Mouse (Mus musculus): ENCODE results near the gene Plekha7. TPM values are rescaled to one million over a fixed set of nuclear protein-coding genes. Genes with fewer than 3 reads are reported as not detected.

Gene Plekha7
- total RNA-seq, 1 experiment: 38.0 TPM

GRCm38 (mm10) chr7:116169426-116169825 lies 138.8 kb downstream of the Plekha7 start:
- in situ Hi-C loops (cut with MboI; ENCODE audit: low sequenced_read_pairs in 2 of 2, unreplicated experiment in 2 of 2): no loop called here
- peaks cover 0 to 4% of the 10 kb centered on the region in 2 experiments; a peak in 2 of 4 replicates for H3K4me1 ChIP-seq (ENCODE audit: control insufficient read depth in 2 of 2, insufficient read depth in 2 of 2, low read length in 2 of 2, poor library complexity in 1 of 2)
- no peak overlapping the region for H3K27ac ChIP-seq (ENCODE audit: insufficient read depth, low read depth, low read length, poor library complexity, severe bottlenecking)
- H3K4me3 ChIP-seq (ENCODE audit: insufficient read depth in 1 of 2, low read depth in 1 of 2, low read length in 2 of 2, poor library complexity in 1 of 2, severe bottlenecking in 1 of 2): no peak overlapping the region
- no peak for TF ChIP-seq ZC3H11A (IDR thresholded peaks at IDR 0.05; ENCODE audit: borderline replicate concordance, low read depth, low read length)
- no peak for TF ChIP-seq HCFC1 (IDR thresholded peaks at IDR 0.05; ENCODE audit: borderline replicate concordance, insufficient read depth, low read length)
- no peak for TF ChIP-seq MAFK (IDR thresholded peaks at IDR 0.05; ENCODE audit: insufficient read depth, low read depth, low read length)
- no peak for TF ChIP-seq CHD2 (IDR thresholded peaks at IDR 0.05; ENCODE audit: low read depth, low read length)
- TF ChIP-seq ZNF384 (IDR thresholded peaks at IDR 0.05; ENCODE audit: low read depth, low read length): no peak
- H3K36me3 ChIP-seq (ENCODE audit: control insufficient read depth, insufficient read depth, low read length, poor library complexity, severe bottlenecking): peaks cover 22% of the 10 kb centered on the region; the same call in 1 of the 2 replicates
- no peak for DNase-seq (ENCODE audit: low read depth, low spot score)
- H3K9me3 ChIP-seq (ENCODE audit: control insufficient read depth, insufficient read depth, low read depth, low read length): no peaks in the 10 kb centered on the region
- H3K9ac ChIP-seq (ENCODE audit: insufficient read depth, low read depth, low read length, poor library complexity, severe bottlenecking): no peak overlapping the region

- no peak for TF ChIP-seq ZC3H11A (IDR thresholded peaks at IDR 0.05; ENCODE audit: borderline replicate concordance, low read depth, low read length)
- TF ChIP-seq CHD2 (IDR thresholded peaks at IDR 0.05; ENCODE audit: low read depth, low read length): no peak
- TF ChIP-seq MAFK (IDR thresholded peaks at IDR 0.05; ENCODE audit: insufficient read depth, low read depth, low read length): no peak
- no peak for TF ChIP-seq ZNF384 (IDR thresholded peaks at IDR 0.05; ENCODE audit: low read depth, low read length)
- TF ChIP-seq HCFC1 (IDR thresholded peaks at IDR 0.05; ENCODE audit: borderline replicate concordance, insufficient read depth, low read length): no peak
- H3K4me3 ChIP-seq (ENCODE audit: insufficient read depth in 1 of 2, low read depth in 1 of 2, low read length in 2 of 2, poor library complexity in 1 of 2, severe bottlenecking in 1 of 2): no peak overlapping the region
- DNase-seq (ENCODE audit: low read depth, low spot score): no peak
- no peak overlapping the region for H3K9ac ChIP-seq (ENCODE audit: insufficient read depth, low read depth, low read length, poor library complexity, severe bottlenecking)
- H3K27ac ChIP-seq (ENCODE audit: insufficient read depth, low read depth, low read length, poor library complexity, severe bottlenecking): no peak overlapping the region
- H3K9me3 ChIP-seq (ENCODE audit: control insufficient read depth, insufficient read depth, low read depth, low read length): no peaks in the 10 kb centered on the region
- in situ Hi-C loops (cut with MboI; ENCODE audit: low sequenced_read_pairs in 2 of 2, unreplicated experiment in 2 of 2): no loop called here
- H3K36me3 ChIP-seq (ENCODE audit: control insufficient read depth, insufficient read depth, low read length, poor library complexity, severe bottlenecking): peaks cover 27% of the 10 kb centered on the region; the same call in 1 of the 2 replicates
- peaks cover 0 to 10% of the 10 kb centered on the region in 2 experiments; a peak in 2 of 4 replicates for H3K4me1 ChIP-seq (ENCODE audit: control insufficient read depth in 2 of 2, insufficient read depth in 2 of 2, low read length in 2 of 2, poor library complexity in 1 of 2)
Measured at GRCm38 (mm10) chr7:116168224-116168623, 140.0 kb downstream of the Plekha7 start.

- Histone ChIP-seq H3K4me3 (ENCODE audit: insufficient read depth in 1 of 2, low read depth in 1 of 2, low read length in 2 of 2, poor library complexity in 1 of 2, severe bottlenecking in 1 of 2) (no peak overlapping the region), H3K9me3 (ENCODE audit: control insufficient read depth, insufficient read depth, low read depth, low read length) (no peaks in the 10 kb centered on the region), H3K4me1 (ENCODE audit: control insufficient read depth in 2 of 2, insufficient read depth in 2 of 2, low read length in 2 of 2, poor library complexity in 1 of 2) (peaks cover 0 to 16% of the 10 kb centered on the region in 2 experiments; a peak in 2 of 4 replicates), H3K27ac (ENCODE audit: insufficient read depth, low read depth, low read length, poor library complexity, severe bottlenecking) (no peak overlapping the region), H3K36me3 (ENCODE audit: control insufficient read depth, insufficient read depth, low read length, poor library complexity, severe bottlenecking) (peaks cover 27% of the 10 kb centered on the region; the same call in 1 of the 2 replicates), H3K9ac (ENCODE audit: insufficient read depth, low read depth, low read length, poor library complexity, severe bottlenecking) (no peak overlapping the region)
- no peak for DNase-seq (ENCODE audit: low read depth, low spot score)
- in situ Hi-C loops (cut with MboI; ENCODE audit: low sequenced_read_pairs in 2 of 2, unreplicated experiment in 2 of 2): no loop called here
- TF ChIP-seq ZC3H11A (IDR thresholded peaks at IDR 0.05; ENCODE audit: borderline replicate concordance, low read depth, low read length) (no peak), MAFK (IDR thresholded peaks at IDR 0.05; ENCODE audit: insufficient read depth, low read depth, low read length) (no peak), ZNF384 (IDR thresholded peaks at IDR 0.05; ENCODE audit: low read depth, low read length) (no peak), HCFC1 (IDR thresholded peaks at IDR 0.05; ENCODE audit: borderline replicate concordance, insufficient read depth, low read length) (no peak), CHD2 (IDR thresholded peaks at IDR 0.05; ENCODE audit: low read depth, low read length) (no peak)
Measured at GRCm38 (mm10) chr7:116164232-116164631, 143.9 kb downstream of the Plekha7 start.

- no peak overlapping the region for H3K4me3 ChIP-seq (ENCODE audit: insufficient read depth in 1 of 2, low read depth in 1 of 2, low read length in 2 of 2, poor library complexity in 1 of 2, severe bottlenecking in 1 of 2)
- H3K27ac ChIP-seq (ENCODE audit: insufficient read depth, low read depth, low read length, poor library complexity, severe bottlenecking): no peak overlapping the region; the same call in 1 of the 2 replicates
- H3K4me1 ChIP-seq (ENCODE audit: control insufficient read depth in 2 of 2, insufficient read depth in 2 of 2, low read length in 2 of 2, poor library complexity in 1 of 2): peaks cover 0 to 12% of the 10 kb centered on the region in 2 experiments; a peak in 2 of 4 replicates
- in situ Hi-C loops (cut with MboI; ENCODE audit: low sequenced_read_pairs in 2 of 2, unreplicated experiment in 2 of 2): no loop called here
- H3K36me3 ChIP-seq (ENCODE audit: control insufficient read depth, insufficient read depth, low read length, poor library complexity, severe bottlenecking): peaks cover 45% of the 10 kb centered on the region
- DNase-seq (ENCODE audit: low read depth, low spot score): peak; percentile 54
- TF ChIP-seq MAFK (IDR thresholded peaks at IDR 0.05; ENCODE audit: insufficient read depth, low read depth, low read length): no peak
- peak; percentile 33; the same call in 1 of the 2 replicates for TF ChIP-seq ZC3H11A (IDR thresholded peaks at IDR 0.05; ENCODE audit: borderline replicate concordance, low read depth, low read length)
- no peak overlapping the region for H3K9ac ChIP-seq (ENCODE audit: insufficient read depth, low read depth, low read length, poor library complexity, severe bottlenecking)
- no peaks in the 10 kb centered on the region for H3K9me3 ChIP-seq (ENCODE audit: control insufficient read depth, insufficient read depth, low read depth, low read length)
Measured at GRCm38 (mm10) chr7:116161544-116161943, 146.6 kb downstream of the Plekha7 start.

GRCm38 (mm10) chr7:116156894-116157143 lies 151.4 kb downstream of the Plekha7 start:
- Histone ChIP-seq H3K4me3 (ENCODE audit: insufficient read depth in 1 of 2, low read depth in 1 of 2, low read length in 2 of 2, poor library complexity in 1 of 2, severe bottlenecking in 1 of 2) (peak overlapping the region; percentile 26 to 52; a peak in 3 of 4 replicates), H3K36me3 (ENCODE audit: control insufficient read depth, insufficient read depth, low read length, poor library complexity, severe bottlenecking) (peaks cover 54% of the 10 kb centered on the region)
- in situ Hi-C loops (cut with MboI; ENCODE audit: low sequenced_read_pairs in 2 of 2, unreplicated experiment in 2 of 2): no loop called here

More at GRCm38 (mm10) chr7:116156894-116157143, 151.4 kb downstream of the Plekha7 start:
- peak overlapping the region; percentile 15; the same call in 1 of the 2 replicates for H3K9ac ChIP-seq (ENCODE audit: insufficient read depth, low read depth, low read length, poor library complexity, severe bottlenecking)
- no peak for DNase-seq (ENCODE audit: low read depth, low spot score)
- H3K9me3 ChIP-seq (ENCODE audit: control insufficient read depth, insufficient read depth, low read depth, low read length): no peaks in the 10 kb centered on the region
- H3K27ac ChIP-seq (ENCODE audit: insufficient read depth, low read depth, low read length, poor library complexity, severe bottlenecking): no peak overlapping the region
- no peak for TF ChIP-seq MAFK (IDR thresholded peaks at IDR 0.05; ENCODE audit: insufficient read depth, low read depth, low read length)
- TF ChIP-seq ZC3H11A (IDR thresholded peaks at IDR 0.05; ENCODE audit: borderline replicate concordance, low read depth, low read length): no peak
- TF ChIP-seq HCFC1 (IDR thresholded peaks at IDR 0.05; ENCODE audit: borderline replicate concordance, insufficient read depth, low read length): no peak
- TF ChIP-seq CHD2 (IDR thresholded peaks at IDR 0.05; ENCODE audit: low read depth, low read length): no peak
- no peak for TF ChIP-seq ZNF384 (IDR thresholded peaks at IDR 0.05; ENCODE audit: low read depth, low read length)
- peaks cover 0 to 2% of the 10 kb centered on the region in 2 experiments; a peak in 2 of 4 replicates for H3K4me1 ChIP-seq (ENCODE audit: control insufficient read depth in 2 of 2, insufficient read depth in 2 of 2, low read length in 2 of 2, poor library complexity in 1 of 2)

All from ES-E14 (cell line).